In genomic region chr19:5724549-5724941, GRCm38 (mm10) we compare ENCODE assay signal across 8 mouse cellular contexts. TPM values are rescaled to one million over a fixed set of nuclear protein-coding genes. Genes with fewer than 3 reads are reported as not detected.
DNase-seq lines count a peak whose midpoint lies in the region; ATAC-seq lines count a peak whose summit lies in the region.

No protein-coding gene starts in this region.

- DNase-seq in ovary, postnatal 36 days (ENCODE audit: low spot score) = peak; percentile 54
- no peak for DNase-seq in ovary, postnatal 10 days (ENCODE audit: low spot score)
- peak; percentile 83 to 88 for DNase-seq in heart, postnatal 10 days
- peak; percentile 79 to 86 for DNase-seq in kidney, postnatal 36 days
- DNase-seq in cerebellum, postnatal 4 days (ENCODE audit: low spot score in 2 of 2) = no peak
- no peak for DNase-seq in left cerebral cortex, adult 18-20 months (ENCODE audit: low spot score in 2 of 2)

- H3K27me3 ChIP-seq in embryonic facial prominence, embryonic 15.5 days = no peaks in the 10 kb centered on the region

- 61% methylated on average over 7 of the region's 7 CpGs for WGBS in embryonic facial prominence, embryonic 15.5 days

- H3K4me3 ChIP-seq in embryonic facial prominence, embryonic 15.5 days (replicated peaks) = peak overlapping the region; percentile 72

- peaks cover 42% of the 10 kb centered on the region for H3K36me3 ChIP-seq in embryonic facial prominence, embryonic 15.5 days

- intact Hi-C loops in heart, postnatal 10 days (cut with DNase I) = no loop called here

- peaks cover 51% of the 10 kb centered on the region for H3K4me1 ChIP-seq in embryonic facial prominence, embryonic 15.5 days

- ATAC-seq in embryonic facial prominence, embryonic 15.5 days (ENCODE audit: insufficient number of reproducible peaks, low FRiP score, low TSS enrichment, low read depth) = no peak
- peak; percentile 51 for ATAC-seq in megakaryocyte progenitor cell, adult 5-6 weeks (replicated peaks; ENCODE audit: poor library complexity)

- H3K9ac ChIP-seq in embryonic facial prominence, embryonic 15.5 days = no peak overlapping the region

- peak overlapping the region; percentile 96 for H3K4me2 ChIP-seq in embryonic facial prominence, embryonic 15.5 days (replicated peaks)

- H3K9me3 ChIP-seq in embryonic facial prominence, embryonic 15.5 days (replicated peaks) = no peaks in the 10 kb centered on the region

- peak overlapping the region; percentile 77 for H3K27ac ChIP-seq in embryonic facial prominence, embryonic 15.5 days (replicated peaks)

RNA-seq across cellular contexts. Expression of gene Ehbp1l1, which starts 1.6 kb away (rescaled TPM):
- polyA plus RNA-seq in embryonic facial prominence, embryonic 15.5 days (2015; fragmentation: Nextera tagmentation; extraction: Ambion mirVana) = 32.4 and 35.9 TPM in 2 replicates
- total RNA-seq in heart, postnatal 10 days (2021) = 100 to 1,000 TPM; 154 to 161 TPM
- total RNA-seq in megakaryocyte progenitor cell, adult 5-6 weeks (2015) = 7.9 and 8.1 TPM in 2 replicates
- total RNA-seq in megakaryocyte progenitor cell, adult 5-6 weeks (2017) = 27.2 and 30.3 TPM in 2 replicates
- total RNA-seq in left cerebral cortex, adult 18-20 months (2021) = 10 to 100 TPM; 23.7 to 24.7 TPM

RNA-seq across cellular contexts. Expression of gene Fam89b, which starts 4.9 kb away (rescaled TPM):
- 110 and 111 TPM in 2 replicates for polyA plus RNA-seq in embryonic facial prominence, embryonic 15.5 days (2015; fragmentation: Nextera tagmentation; extraction: Ambion mirVana)
- total RNA-seq in heart, postnatal 10 days (2021) = 10 to 100 TPM; 44.0 to 47.7 TPM
- total RNA-seq in megakaryocyte progenitor cell, adult 5-6 weeks (2015) = 40.5 and 42.3 TPM in 2 replicates
- total RNA-seq in megakaryocyte progenitor cell, adult 5-6 weeks (2017) = 20.3 and 22.9 TPM in 2 replicates
- total RNA-seq in left cerebral cortex, adult 18-20 months (2021) = 10 to 100 TPM; 24.4 to 30.9 TPM

RNA-seq across cellular contexts. Expression of gene Ltbp3, which starts 16.2 kb away (rescaled TPM):
- polyA plus RNA-seq in embryonic facial prominence, embryonic 15.5 days (2015; fragmentation: Nextera tagmentation; extraction: Ambion mirVana) = 52.5 and 53.5 TPM in 2 replicates
- total RNA-seq in heart, postnatal 10 days (2021) = 10 to 100 TPM; 77.0 to 79.2 TPM
- 6.1 and 7.6 TPM in 2 replicates for total RNA-seq in megakaryocyte progenitor cell, adult 5-6 weeks (2015)
- 2.7 and 5.6 TPM in 2 replicates for total RNA-seq in megakaryocyte progenitor cell, adult 5-6 weeks (2017)
- 10 to 100 TPM; 37.2 to 41.8 TPM for total RNA-seq in left cerebral cortex, adult 18-20 months (2021)

RNA-seq across cellular contexts. Expression of gene Kcnk7, which starts 20.4 kb away (rescaled TPM):
- 3.8 TPM in 2 replicates for polyA plus RNA-seq in embryonic facial prominence, embryonic 15.5 days (2015; fragmentation: Nextera tagmentation; extraction: Ambion mirVana)
- not detected for total RNA-seq in heart, postnatal 10 days (2021)
- total RNA-seq in megakaryocyte progenitor cell, adult 5-6 weeks (2015) = not detected in 2 replicates
- 0.14 TPM in 1 of 2 replicates, not detected in the other for total RNA-seq in megakaryocyte progenitor cell, adult 5-6 weeks (2017)
- not detected for total RNA-seq in left cerebral cortex, adult 18-20 months (2021)

RNA-seq across cellular contexts. Expression of gene Pcnx3, which starts 35.8 kb away (rescaled TPM):
- polyA plus RNA-seq in embryonic facial prominence, embryonic 15.5 days (2015; fragmentation: Nextera tagmentation; extraction: Ambion mirVana) = 24.6 and 26.6 TPM in 2 replicates
- total RNA-seq in heart, postnatal 10 days (2021) = 10 to 100 TPM; 34.7 to 37.9 TPM
- 21.6 and 24.5 TPM in 2 replicates for total RNA-seq in megakaryocyte progenitor cell, adult 5-6 weeks (2015)
- 15.6 and 15.7 TPM in 2 replicates for total RNA-seq in megakaryocyte progenitor cell, adult 5-6 weeks (2017)
- 10 to 100 TPM; 61.1 to 74.0 TPM for total RNA-seq in left cerebral cortex, adult 18-20 months (2021)

Comparison
In these comparisons a context has a peak if more than half of its experiments do, and no peak if none do; other contexts are left out.
1. DNase-seq: peak in ovary, postnatal 36 days (single experiment), heart, postnatal 10 days (2 of 2) and kidney, postnatal 36 days (2 of 2); none in ovary, postnatal 10 days (single experiment), cerebellum, postnatal 4 days (0 of 2) and left cerebral cortex, adult 18-20 months (0 of 2).
2. RNA of gene Ehbp1l1, which starts 1.6 kb away (total RNA-seq): 154 to 161 TPM in heart, postnatal 10 days; 7.9 to 30.3 TPM in megakaryocyte progenitor cell, adult 5-6 weeks and 23.7 to 24.7 TPM in left cerebral cortex, adult 18-20 months; every median in the first group is over 4 times any median in the second.
3. RNA of gene Ltbp3, which starts 16.2 kb away (total RNA-seq): 77.0 to 79.2 TPM in heart, postnatal 10 days and 37.2 to 41.8 TPM in left cerebral cortex, adult 18-20 months; 2.7 to 7.6 TPM in megakaryocyte progenitor cell, adult 5-6 weeks; every median in the first group is over 4 times any median in the second.